Mouse (Mus musculus) regulatory T cell (primary cell): ENCODE data around the gene Ctnnbip1.

Experiments
- in situ Hi-C: fragments of 300-600 bp; cut with MboI, MseI; formaldehyde crosslinking; loops from one replicate; pipeline ENCODE4 v1.15.1; 2025; ENCODE audit warnings: high pct_unique_total_duplicates

The Ctnnbip1 gene

DNA sequence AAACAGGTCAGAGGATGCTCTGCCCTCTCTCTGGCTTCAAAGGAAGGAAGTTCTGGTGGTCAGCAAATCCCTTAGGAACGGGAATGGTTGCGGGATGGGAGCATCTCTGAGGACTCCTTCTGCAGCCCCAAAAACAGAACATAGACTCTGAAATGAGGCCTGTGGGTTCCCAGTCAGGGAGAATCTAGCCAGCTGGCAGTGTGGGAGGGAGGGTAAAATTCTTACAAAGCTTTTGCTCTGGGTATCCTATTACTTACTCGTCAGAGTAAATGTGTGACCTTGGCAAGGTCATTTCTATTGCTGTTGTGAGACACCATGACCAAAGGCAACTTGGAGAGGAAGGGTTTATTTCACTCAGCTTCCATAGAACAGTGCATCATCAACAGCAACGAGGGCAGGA is 43.4 kb downstream of the Ctnnbip1 start:
- in situ Hi-C loops = no loop called here

- in situ Hi-C loops = no loop called here
Measured at GRCm38 (mm10) chr4:149561986-149562904, 44.2 kb downstream of the Ctnnbip1 start.

DNA sequence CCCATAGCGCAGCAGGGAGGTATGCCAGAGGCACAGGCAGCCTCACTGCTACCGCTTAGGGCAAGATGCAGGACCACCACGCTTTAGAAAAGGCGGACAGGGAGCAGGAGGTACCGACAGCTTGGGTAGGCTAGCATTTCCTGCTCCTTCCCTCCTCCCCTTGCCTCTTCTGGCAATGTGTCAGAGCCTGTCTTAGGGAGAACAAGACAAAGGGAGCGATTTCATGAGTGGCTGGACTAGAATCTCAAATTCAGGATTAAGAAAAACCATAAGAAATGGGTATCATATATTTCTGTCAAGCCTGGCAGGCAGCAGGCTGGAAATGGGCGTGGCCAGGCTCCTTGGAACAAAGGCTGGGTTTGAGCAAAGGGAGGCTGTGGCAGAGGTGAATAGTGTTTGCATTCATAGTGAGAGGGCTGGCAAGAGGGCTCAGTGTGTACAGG is 44.9 kb downstream of the Ctnnbip1 start:
- in situ Hi-C loops = no loop called here

GRCm38 (mm10) chr4:149563941-149564361 is 45.9 kb downstream of the Ctnnbip1 start:
- in situ Hi-C loops = no loop called here

DNA sequence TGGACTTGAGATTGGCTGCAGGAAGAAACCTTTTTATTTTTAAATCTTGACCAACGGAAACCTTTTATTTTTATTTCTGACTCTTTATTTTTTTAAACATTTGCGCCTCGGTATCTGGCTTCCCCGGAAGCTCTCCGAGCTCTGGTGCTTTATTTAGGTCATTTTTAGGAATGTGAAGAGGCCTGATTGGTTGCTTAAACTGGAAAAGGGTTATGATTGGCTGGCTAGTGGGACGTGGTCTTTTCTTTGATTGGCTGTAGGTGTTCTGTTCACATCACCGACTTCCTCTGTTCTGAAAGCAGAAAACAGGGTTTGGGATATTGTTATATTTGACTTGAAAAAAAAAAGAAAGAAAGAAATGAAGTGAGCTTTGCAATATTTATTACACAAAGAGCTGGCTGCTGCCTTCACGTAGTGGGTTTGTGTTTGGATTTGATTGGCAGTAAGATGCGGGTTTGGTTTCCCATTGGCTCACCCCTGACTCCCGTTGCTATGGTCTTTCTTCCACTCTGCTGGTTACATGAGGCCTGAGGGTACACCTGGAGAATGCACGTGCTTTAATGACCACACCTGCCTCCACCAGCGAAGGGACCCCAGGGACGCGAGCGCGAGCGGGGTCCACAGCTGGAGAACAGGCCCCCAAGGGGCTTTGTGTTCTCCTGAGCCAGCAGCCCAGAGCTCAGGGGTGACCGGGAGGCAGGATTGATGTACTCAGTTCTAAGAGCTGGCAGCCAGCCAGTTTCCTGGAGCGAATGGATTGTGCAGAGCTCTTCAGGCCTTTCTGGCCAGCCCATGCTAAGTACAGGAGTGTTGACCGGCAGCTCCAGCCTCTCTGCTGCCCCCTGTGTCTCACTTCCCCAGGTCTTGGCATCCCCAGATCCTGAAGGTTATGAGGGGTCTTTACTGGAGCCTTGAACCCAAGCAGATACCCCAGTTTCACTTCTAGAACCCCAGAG is 46.7 kb downstream of the Ctnnbip1 start:
- in situ Hi-C loops = no loop called here

DNA sequence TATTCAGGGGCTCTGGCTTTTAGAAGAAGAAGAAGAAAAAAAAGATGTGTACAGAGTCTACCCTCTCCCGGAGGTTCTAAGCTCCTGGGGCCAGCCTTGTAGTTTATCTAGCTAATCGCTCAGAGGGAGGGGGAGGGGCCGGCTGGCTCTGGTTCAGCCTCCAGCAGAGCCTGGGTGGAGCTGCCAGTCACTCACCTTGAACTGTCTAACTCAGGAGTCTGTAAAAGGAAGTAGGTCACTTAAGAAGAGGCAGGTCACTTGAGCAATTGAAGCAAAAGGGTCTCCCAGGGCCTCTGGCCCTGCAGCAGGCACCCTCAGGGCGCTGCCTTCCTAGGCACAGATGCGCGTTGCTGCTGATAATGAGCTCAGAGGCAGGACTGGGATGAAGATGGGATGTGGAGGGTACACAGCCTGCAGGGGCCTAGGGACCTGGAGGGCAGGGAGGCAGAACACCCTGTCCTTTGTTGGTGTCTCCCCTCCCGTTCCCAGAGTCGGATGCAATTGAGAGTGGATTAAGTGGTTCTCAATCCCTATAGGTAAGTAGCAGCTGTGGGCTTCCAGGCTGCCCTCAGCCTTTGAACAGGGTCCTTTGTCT is 49.5 kb downstream of the Ctnnbip1 start:
- in situ Hi-C loops = no loop called here

- in situ Hi-C loops = no loop called here
Measured at GRCm38 (mm10) chr4:149568622-149569021, 50.6 kb downstream of the Ctnnbip1 start.

DNA sequence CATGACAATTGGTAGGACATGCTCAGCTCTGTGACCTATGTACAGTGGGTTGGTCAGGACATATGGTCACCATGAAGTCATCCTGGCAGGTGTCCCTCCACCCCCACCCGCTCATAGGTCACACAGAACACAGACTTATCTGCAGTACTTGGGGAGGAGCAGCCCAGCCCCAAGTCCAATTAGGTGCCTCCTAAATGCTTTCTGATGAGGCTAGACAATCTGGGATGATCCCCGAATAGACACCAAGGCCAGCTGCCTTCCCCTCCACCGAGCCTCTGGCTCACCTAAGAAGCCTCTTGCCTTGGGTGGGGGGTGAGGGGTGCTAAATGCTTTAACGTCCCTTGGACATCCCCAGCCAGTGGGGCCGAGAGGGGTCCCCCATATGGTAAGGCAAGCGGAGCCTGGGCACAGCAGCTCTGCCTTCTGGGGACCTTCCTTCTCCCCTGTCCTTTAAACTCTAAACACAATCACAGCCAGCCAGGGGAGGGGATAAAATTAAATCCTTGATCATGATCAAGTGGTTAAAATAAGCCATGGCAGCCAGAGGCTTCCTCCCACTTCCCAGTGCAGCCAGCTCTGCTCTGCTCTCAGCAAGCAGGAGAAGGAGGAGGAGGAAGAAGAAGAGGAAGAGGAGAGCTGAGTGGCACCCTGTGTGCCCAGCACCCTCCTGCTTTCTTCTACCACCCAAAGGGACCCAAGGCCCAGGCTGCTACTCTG is 51.9 kb downstream of the Ctnnbip1 start:
- in situ Hi-C loops = no loop called here

DNA sequence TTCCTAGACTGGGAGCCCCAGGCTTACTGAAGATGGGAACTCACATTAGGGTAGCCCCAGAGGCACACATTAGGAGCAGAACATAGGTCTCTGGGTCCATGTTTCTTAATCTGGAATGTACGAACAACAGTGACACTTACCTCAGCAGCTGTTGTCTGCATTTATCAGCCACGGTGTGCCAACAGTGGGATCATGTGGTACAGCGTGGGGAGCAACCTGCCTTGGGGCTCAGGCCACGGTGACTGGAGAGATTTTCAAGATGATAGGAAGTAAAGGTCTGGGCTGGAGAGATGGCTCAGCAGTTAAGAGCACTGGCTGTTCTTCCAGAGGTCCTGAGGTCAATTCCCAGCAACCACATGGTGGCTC is 52.4 kb downstream of the Ctnnbip1 start:
- in situ Hi-C loops = no loop called here

- in situ Hi-C loops = no loop called here
Measured at GRCm38 (mm10) chr4:149571209-149571608, 53.2 kb downstream of the Ctnnbip1 start.

GRCm38 (mm10) chr4:149571651-149572149 is 53.7 kb downstream of the Ctnnbip1 start:
- in situ Hi-C loops = no loop called here

GRCm38 (mm10) chr4:149572446-149572845 is 54.4 kb downstream of the Ctnnbip1 start:
- in situ Hi-C loops = no loop called here

DNA sequence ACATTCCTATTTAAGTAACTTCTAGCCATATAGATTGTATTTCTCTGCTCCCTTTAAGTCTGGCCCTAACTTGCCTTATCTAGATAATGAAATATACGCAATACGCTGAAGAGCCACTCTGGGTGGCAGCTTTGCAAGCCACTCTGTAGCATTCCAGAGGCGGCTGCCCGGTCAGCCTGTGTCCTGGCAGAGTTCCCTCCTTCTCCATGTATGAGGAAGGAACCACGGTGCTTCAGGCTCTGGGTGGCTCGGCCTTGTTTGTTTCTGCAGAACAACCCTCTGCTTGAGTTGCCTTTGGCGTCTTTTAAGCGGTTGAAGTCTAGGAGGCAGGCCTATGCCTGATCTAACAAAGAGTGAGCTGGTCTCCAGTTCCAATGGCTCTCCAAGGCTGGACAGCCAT is 54.8 kb downstream of the Ctnnbip1 start:
- in situ Hi-C loops = no loop called here

- in situ Hi-C loops = no loop called here
Measured at GRCm38 (mm10) chr4:149574391-149574821, 56.4 kb downstream of the Ctnnbip1 start.

- in situ Hi-C loops = no loop called here
Measured at GRCm38 (mm10) chr4:149576061-149576460, 58.0 kb downstream of the Ctnnbip1 start.

DNA sequence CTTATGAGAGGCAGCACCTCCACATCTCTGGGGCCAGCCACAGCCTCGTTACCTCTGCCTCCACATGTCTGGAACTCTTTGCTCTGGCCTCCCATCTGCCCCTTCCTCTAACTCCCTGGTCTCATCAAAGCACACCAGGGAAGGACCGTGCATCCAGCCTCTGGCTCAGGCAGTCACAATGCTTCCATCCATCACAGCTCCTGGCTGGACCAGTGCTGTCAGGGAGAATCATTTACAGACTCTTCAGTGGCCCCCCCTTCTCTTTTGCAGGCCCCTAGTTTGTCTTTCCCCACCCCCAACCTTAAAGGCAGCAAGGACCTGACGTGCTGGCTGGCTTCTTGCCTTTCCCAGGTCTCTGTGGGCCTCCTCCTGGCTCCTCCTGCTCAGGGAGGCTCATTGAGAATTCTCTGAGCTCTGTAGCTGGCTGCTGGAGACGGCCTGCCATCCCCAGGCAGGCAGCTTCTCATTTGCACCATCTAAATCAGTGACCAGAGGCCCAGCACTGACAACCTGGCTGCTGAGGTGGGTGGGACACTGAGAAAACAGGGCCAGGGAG is 59.0 kb downstream of the Ctnnbip1 start:
- in situ Hi-C loops = no loop called here

DNA sequence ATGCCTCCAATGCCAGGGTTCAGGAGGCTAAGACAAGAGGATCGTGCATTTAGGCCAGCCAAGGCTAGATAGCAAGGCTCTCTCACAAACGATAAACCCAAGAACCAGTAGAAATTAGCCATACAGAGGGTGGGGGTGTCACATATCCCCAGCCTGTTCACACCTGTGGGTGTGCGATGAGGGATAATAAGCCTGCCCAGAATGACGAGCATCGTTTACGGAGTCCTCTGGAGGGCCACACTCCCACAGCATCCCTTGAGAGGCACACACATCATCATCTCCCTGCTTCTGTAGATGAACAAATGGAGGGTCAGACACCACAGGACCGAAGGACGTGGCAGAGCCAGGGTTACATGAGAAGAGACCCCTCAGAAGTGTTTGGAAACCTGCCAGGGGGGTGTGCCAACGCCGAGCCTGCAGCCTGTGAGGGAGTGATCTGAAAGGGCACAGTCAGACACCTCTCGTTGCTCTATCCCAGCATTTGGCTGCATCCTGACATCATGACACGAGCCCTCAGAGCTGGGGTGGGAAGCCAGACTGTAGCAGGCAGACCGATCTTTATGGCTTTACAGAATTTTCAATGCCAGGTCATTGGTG is 60.1 kb downstream of the Ctnnbip1 start:
- in situ Hi-C loops = no loop called here

GRCm38 (mm10) chr4:149578831-149579230 is 60.8 kb downstream of the Ctnnbip1 start:
- in situ Hi-C loops = no loop called here

- in situ Hi-C loops = no loop called here
Measured at GRCm38 (mm10) chr4:149585236-149585635, 67.2 kb downstream of the Ctnnbip1 start.
